Mouse (Mus musculus) kidney, adult 9 months (tissue): ENCODE data around the gene Calr.
"Not testable (repeated sequence)": the region's sequence is repeated elsewhere in the genome, so short reads cannot be mapped to it uniquely, and the experiment has no call there.

Experiments used
- DNase-seq: peaks from one replicate; pipeline ENCODE4 v3.0.0; 2022

Calr gene

GRCm38 (mm10) chr8:84844397-84845070 is 2.2 kb downstream of the Calr start:
- DNase-seq = no peak

- no peak for DNase-seq
Measured at GRCm38 (mm10) chr8:84841514-84841913, 5.2 kb downstream of the Calr start.

DNA sequence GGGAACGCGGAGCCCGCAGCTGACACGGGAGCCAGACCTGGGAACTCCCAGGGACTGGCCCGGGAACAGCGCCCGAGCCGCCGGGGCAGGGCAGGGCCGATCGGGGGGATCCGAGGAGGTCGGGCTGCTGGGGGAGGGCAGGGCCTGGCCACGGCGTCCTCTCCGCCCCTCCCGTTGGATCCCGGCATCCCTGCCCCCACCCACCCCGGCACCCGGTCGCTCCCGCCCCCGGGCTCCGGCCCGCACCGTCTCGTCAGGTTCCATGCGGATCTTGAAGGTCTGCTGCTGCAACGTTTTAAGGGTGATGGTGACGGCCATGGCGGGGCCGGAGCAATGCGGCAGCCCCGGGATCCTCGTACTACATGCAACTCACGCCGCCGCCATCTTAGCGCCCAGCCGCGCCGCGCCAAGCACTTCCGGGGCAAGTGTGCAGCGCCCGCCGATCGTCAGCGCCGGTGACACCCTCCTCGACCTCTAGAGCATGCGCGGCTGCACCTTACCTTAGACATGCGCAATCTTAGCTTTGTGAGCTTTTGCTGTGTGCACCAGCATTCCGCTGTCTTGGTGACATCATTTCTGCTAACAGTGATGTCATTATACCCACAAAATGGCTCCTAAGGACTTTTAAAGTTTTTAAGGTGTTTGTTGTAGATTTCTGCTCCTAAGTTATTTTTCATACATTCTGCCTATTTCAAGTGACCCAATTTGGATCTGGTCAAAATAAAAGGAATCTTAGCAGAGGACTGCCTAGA is 6.3 kb downstream of the Calr start, which contains the start of gene Rad23a:
Rad23a (minus strand) TSS at position 418 of the 752 bp plus-strand sequence.
- DNase-seq = peak; percentile 93

- DNase-seq = no peak
Measured at GRCm38 (mm10) chr8:84839875-84840247, 6.9 kb downstream of the Calr start.

- no peak for DNase-seq
Measured at GRCm38 (mm10) chr8:84839411-84839810, 7.3 kb downstream of the Calr start.

DNA sequence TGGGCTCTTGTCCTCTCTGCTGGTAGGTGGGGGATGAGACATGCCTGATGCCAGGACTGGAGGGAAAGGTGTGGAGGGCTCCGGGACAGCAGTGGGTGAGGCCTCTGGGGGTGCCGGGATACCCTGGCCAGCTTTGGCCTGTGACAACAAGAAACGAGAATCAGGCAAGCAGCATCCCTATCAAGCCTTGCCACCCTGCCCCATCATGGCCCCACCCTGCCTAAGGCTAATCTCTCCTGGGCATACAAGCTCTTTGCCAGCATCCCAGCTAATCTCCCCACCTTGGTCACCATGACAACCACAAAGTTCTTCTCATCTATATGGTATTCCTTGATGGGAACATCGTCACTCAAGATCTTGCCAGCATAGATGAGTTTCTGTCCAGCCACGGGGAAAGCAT is 8.2 kb downstream of the Calr start:
- DNase-seq = no peak

DNA sequence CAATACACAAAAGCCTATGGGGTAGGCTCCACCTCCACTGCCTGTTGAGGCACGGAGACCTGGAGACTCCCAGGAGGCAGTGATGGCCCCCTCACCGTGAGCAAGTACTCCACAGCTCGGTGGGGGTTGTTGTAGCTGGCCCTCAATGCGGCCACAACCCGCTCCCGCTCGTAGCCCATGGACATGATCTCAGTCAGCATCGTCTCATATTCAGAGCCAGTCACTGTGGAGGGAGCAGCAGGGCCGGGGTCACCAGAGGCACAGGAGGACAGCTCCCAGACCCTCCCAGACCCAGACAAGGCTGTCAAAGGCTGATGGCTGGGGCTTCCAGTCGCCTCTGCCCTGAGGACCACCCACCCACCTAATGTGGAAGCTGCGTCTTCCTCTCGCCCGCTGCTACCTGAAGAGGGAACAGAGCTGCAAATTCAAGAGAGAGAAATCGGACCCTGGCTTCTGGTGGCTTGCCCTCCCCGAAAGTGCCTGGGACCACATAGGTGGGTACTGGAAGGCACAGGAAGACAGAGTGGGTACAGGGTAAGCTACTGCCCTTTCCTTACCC is 8.7 kb downstream of the Calr start:
- DNase-seq = no peak

DNA sequence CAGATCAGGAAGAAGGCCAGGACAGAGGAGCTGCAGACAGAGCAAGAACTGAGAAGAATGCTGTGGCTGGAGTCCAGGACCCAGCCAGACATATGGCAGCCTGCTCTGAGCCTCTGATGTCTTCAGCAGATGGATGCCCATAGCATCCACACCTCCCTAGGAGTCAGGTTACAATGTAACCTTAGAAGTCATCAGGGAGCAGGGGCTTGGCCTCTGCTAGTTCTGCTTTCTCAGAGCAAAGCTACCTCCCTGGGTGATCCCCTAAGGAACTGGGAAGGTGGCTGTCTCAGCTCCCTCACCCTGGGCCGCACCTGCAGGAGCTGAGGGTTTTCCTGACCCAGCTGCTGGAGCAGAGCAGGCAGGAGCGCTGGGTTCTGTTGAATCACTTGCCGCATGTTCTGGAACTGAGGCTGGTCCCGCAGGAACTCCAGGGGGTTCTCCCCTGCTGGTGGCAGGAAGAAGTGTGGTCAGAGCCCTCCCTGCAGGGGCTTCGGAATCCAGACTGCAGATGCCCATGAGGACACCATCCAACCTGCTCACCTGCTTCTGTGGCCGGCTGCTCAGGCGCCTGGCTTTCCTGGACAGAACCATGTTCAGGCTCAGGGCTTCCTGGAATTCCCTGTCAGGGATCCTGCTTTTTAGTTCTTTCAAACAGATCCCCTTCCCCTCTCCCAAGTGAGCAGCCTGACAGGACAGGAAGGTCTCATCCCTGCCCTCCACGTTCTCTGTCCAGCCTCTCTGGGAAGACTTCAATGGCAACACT is 9.4 kb downstream of the Calr start:
- DNase-seq = no peak

- no peak for DNase-seq
Measured at GRCm38 (mm10) chr8:84834866-84835855, 11.6 kb downstream of the Calr start.

DNA sequence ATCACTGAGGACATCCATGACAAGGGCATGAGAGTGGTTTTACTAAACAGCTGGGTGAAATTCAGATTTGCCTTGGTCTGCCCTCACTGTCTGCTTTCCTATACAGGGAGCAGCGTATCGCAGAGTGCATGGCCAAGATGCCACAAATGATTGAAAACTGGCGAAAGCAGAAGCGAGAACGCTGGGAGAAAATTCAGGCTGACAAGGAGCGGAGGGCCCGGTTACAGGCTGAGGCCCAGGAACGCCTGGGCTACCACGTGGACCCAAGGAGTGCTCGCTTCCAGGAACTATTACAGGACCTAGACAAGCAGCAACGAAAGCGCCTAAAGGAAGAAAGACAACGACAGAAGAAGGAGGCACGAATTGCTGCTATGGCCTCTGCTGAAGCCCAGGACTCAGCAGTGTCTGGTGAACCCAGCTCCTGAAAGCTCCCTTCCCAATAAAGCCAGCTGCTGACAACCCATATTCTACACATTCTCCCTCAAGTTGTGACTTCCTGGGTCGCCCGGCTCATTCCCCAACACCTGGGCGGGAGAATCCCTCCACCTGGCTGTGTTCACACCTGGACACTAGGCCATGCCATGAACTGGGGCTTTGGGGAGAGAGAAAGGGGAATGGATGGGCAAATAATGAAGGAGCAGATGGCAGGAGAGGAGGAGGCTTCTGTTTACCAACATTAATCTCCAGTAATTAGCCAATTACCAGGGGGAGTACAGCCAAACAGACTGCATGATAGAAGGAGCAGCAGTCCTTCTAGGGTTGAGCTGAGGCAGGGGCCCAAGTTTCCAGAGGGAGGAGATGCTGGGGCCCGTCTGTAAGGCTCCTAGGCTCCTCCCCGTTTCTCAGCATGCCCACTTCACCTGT is 12.5 kb downstream of the Calr start:
- no peak for DNase-seq

DNA sequence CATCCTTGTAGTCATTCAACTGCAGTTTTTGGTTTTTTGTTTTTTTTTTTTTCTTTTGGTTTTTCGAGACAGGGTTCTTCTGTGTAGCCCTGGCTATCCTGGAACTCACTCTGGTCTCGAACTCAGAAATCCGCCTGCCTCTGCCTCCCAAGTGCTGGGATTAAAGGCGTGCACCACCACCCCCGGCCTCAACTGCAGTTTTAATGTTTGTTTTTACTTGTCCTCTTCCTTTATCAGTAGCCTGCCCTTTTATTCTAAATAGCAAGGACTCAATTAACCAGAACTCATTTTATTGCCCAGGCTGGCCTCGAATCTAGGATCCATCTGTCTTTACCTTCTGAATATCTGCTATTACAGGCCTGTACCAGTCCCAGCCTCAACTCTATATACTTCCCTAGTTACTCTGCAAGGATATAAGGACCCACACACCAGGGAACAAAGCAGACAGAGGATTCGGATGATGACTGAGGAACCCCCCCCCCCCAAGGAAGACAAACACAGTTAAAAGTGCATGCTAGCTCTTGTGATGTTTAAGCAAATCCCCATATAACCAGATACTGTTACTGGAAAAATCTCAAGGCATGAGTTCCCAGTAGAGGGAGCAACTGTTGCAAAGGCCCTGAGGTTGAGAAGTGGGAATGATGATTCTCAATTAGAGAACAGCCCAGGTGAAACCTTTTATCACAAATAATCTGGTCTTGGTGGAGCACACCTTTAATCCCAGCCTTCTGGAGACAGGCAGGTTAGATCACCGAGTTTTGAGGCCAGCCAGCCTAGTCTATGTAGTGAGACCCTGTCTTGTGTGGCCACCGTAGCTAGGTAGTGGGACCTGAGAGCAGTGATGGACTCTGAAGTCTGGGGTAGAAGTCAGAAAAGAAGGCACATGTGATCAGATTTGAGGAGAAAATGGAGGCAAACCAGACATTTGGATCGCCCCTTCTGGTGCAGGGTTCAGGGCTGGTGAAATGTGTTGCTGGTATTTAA is 13.7 kb downstream of the Calr start:
- DNase-seq = no peak

DNA sequence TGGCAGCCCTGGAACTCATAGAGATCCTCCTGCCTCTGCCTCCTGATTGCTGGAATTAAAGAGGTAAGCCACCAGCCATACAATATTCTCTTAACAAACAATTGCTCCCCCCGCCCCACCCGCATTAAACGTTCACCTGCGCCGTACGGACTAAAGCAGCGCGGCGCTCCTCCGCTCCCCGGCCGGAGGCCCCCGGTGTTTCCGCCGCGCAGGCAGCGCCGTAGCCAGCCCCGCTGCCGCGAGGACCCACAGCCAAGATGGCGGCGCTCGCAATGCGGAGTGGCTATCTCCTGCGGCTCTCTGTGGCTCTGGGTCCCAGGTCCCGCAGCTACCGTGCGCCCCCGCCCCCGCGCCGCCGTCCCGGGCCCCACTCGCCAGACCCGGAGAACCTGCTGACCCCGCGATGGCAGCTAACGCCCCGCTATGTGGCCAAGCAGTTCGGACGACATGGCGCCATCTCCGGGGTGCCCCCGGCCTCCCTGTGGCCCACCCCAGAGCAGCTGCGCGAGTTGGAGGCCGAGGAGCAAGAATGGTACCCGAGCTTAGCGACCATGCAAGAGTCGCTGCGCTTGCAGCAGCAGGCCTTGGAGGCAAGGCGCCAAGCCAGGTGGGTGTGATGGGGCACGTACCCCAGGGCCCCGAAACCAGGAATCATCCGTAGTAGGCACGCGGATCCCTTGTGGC is 14.6 kb downstream of the Calr start:
- peak; percentile 72 for DNase-seq

DNA sequence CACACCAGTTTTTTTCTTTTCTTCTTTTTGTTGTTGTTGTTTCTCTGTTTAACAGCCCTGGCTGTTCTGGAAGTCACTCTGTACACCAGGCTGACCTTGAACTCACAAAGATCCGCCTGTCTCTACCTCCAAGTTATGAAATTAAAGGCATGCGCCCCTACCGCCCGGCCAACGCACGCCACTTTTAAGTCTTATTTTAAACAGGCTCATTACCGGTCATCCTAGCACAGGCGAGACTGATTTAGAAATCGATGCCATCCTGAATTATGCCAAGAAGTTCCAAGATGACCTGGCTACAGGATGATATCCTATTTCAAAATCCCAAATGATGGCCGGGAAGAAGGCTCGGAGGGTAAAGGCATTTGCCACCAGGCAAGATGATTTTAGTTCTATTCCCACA is 15.2 kb downstream of the Calr start, which contains the start of gene Gadd45gip1:
Gadd45gip1 (plus strand) TSS at position 33 of the 400 bp plus-strand sequence.
- DNase-seq = no peak

DNA sequence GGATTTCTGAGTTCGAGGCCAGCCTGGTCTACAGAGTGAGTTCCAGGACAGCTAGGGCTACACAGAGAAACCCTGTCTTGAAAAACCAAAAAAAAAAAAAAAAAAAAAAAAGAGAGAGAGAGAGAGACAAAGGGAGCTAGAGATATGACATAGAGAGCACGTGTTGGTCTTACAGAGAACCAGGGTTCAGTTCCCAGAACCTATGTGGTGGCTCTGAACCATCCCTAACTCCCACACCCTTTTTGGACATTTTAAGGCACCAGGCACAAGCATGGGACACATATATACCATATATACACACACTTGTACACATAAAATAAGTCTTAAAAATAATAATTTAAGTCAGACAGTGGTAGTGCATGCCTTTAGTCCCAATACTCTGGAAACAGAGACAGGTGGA is 20.2 kb downstream of the Calr start:
- not testable (repeated sequence) for DNase-seq

DNA sequence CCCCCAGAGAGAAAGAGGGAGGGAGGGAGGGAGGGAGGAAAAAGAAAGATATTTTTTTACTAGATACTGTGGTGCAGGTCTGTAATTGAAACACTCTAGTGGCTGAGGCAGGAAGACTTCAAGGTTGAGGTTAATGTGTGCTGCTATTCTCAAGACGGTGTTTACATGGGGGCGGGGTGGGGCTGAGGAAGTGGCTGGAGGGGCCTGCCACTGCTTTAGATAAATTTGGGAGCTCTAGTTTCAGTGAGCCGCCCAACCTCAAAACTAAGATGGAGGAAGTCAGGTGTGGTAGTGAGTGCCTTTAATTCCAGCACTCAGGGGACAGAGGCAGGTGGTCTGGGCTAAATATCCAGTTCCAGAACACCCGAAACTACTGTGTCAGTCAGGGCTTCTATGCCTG is 21.1 kb downstream of the Calr start:
- DNase-seq = no peak

- DNase-seq = no peak
Measured at GRCm38 (mm10) chr8:84823653-84824052, 23.1 kb downstream of the Calr start.

- no peak for DNase-seq
Measured at GRCm38 (mm10) chr8:84822723-84823122, 24.0 kb downstream of the Calr start, which contains the start of gene Dand5. Gene Dand5, minus strand, starts transcription at chr8:84822823.

DNA sequence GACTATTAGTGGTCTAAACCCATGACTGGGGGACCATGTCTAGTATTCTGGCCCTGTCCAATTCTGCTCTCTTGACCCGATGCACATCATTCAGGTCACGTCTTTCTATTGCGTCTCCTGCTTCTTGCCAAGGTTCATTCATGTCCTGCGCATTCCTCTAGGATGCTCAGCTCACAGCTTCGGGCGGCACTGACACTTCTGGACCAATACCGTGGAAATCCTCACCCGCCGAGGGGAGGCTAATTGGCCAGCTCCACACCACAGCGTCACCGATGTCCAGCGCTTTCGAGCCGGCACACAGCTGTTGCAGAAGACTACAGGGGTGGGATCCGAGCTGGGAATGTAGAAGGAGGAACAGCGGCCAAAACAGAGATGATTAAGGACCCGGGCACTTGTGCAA is 30.6 kb downstream of the Calr start:
- DNase-seq = no peak

- peak; percentile 96 for DNase-seq
Measured at GRCm38 (mm10) chr8:84815547-84815946, 31.2 kb downstream of the Calr start.
